Comparison of ENCODE assay signal across 19 mouse cellular contexts in the genomic region with DNA sequence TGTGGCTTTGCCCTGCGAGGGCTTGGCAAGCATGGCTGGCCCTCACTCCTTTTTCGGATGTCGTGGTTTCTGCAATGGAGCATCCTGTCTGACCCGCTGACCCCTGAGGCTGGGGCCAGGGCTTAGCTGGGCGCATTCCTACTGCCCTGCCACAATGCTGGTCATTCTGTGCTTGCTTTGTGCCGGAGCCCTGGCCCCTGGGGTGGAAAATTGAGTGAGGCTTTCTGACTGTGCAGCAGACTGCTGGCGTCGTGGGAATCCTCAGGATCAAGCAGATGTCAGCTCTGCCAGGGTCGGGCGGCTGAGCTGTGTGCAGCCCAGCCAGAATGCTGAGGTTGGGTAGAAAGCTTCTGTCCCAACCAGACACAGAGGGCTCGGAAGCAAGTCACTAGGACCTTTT. TPM values are rescaled to one million over a fixed set of nuclear protein-coding genes. Genes with fewer than 3 reads are reported as not detected.
DNase-seq lines count a peak whose midpoint lies in the region; ATAC-seq lines count a peak whose summit lies in the region.
"Had no signal": no experiment of that assay in that cellular context is flagged by ENCODE, and none has a peak within 500 bp of the region (broad histone marks: within the 10 kb centered on the region; RNA-seq: fewer than 3 reads in every experiment).

No protein-coding gene starts in this region.

- 0 out of 2 replicates have a peak overlapping the region, but pooled peaks have one; percentile 16 for H3K9ac ChIP-seq in embryonic facial prominence, embryonic 13.5 days
- 0 out of 2 replicates have a peak overlapping the region, but pooled peaks have one; percentile 8 for H3K9ac ChIP-seq in neural tube, embryonic 12.5 days
- H3K9ac ChIP-seq: lung, embryonic 14.5 days had no signal

- no peaks in the 10 kb centered on the region; the same call in 1 of the 2 replicates for H3K4me1 ChIP-seq in embryonic facial prominence, embryonic 13.5 days
- H3K4me1 ChIP-seq in neural tube, embryonic 12.5 days = peaks cover 5% of the 10 kb centered on the region
- H3K4me1 ChIP-seq: megakaryocyte, embryonic 14.5 days had no signal

- no peaks in the 10 kb centered on the region for H3K9me3 ChIP-seq in embryonic facial prominence, embryonic 13.5 days
- H3K9me3 ChIP-seq in neural tube, embryonic 12.5 days = no peaks in the 10 kb centered on the region
- H3K9me3 ChIP-seq: megakaryocyte, embryonic 14.5 days had no signal

- DNase-seq in gastrocnemius, postnatal 14 days = peak; percentile 39
- no peak for DNase-seq in gastrocnemius, adult 18-20 months (ENCODE audit: low spot score)
- peak; percentile 100 for DNase-seq in Muller cell, postnatal 12 days (ENCODE audit: inconsistent ontology term)
- DNase-seq in heart, adult 8-10 months (ENCODE audit: low spot score) = no peak
- DNase-seq in MN1 (ENCODE audit: low spot score) = no peak
- DNase-seq: cerebellum, postnatal 25 days; layer of hippocampus, adult 9-11 months; lung, embryonic 14.5 days; right cerebral cortex, postnatal 25 days had no signal

- H3K4me2 ChIP-seq in embryonic facial prominence, embryonic 13.5 days = no peak overlapping the region
- 0 out of 2 replicates have a peak overlapping the region, but pooled peaks have one; percentile 7 for H3K4me2 ChIP-seq in neural tube, embryonic 12.5 days (replicated peaks)
- H3K4me2 ChIP-seq: lung, embryonic 14.5 days had no signal

- intact Hi-C loops in gastrocnemius, postnatal 14 days (cut with DNase I; ENCODE audit: low total_unique reads) = no loop called here

- no peaks in the 10 kb centered on the region for H3K36me3 ChIP-seq in embryonic facial prominence, embryonic 13.5 days
- H3K36me3 ChIP-seq in neural tube, embryonic 12.5 days = no peaks in the 10 kb centered on the region

- 17% methylated on average over 11 of the region's 11 CpGs for WGBS in embryonic facial prominence, embryonic 13.5 days
- 16% methylated on average over 11 of the region's 11 CpGs for WGBS in neural tube, embryonic 12.5 days

- no peak for ATAC-seq in embryonic facial prominence, embryonic 13.5 days (ENCODE audit: insufficient number of reproducible peaks, insufficient read depth, low FRiP score, low TSS enrichment, low read depth)
- 0 out of 2 replicates have a peak, but pooled peaks have one; percentile 13 for ATAC-seq in neural tube, embryonic 12.5 days (ENCODE audit: low FRiP score, low read depth)
- ATAC-seq: inflammation-experienced regulatory T-cells, adult 6 months had no signal

- H3K27ac ChIP-seq in embryonic facial prominence, embryonic 13.5 days = no peak overlapping the region
- no peak overlapping the region for H3K27ac ChIP-seq in neural tube, embryonic 12.5 days
- H3K27ac ChIP-seq: kidney, postnatal 0 days had no signal

- no peaks in the 10 kb centered on the region for H3K27me3 ChIP-seq in embryonic facial prominence, embryonic 13.5 days
- H3K27me3 ChIP-seq in neural tube, embryonic 12.5 days (replicated peaks) = no peaks in the 10 kb centered on the region

- no peak overlapping the region for H3K4me3 ChIP-seq in embryonic facial prominence, embryonic 13.5 days
- H3K4me3 ChIP-seq in neural tube, embryonic 12.5 days = no peak overlapping the region
- H3K4me3 ChIP-seq: megakaryocyte, embryonic 14.5 days had no signal

RNA-seq across cellular contexts. Expression of a gene that starts 7.4 kb away (rescaled TPM):
- total RNA-seq in gastrocnemius, postnatal 14 days (2021) = not detected
- total RNA-seq in gastrocnemius, adult 18-20 months (2021) = not detected
- polyA plus RNA-seq in embryonic facial prominence, embryonic 13.5 days (2015; fragmentation: Nextera tagmentation; extraction: Ambion mirVana) = 1.9 TPM in 1 of 2 replicates, not detected in the other
- polyA plus RNA-seq in neural tube, embryonic 12.5 days (2016; fragmentation: Nextera tagmentation; extraction: Ambion mirVana) = not detected in 2 replicates
- not detected for total RNA-seq in heart, adult 8-10 months (2022)
- total RNA-seq: adrenal gland, adult 18-20 months; gastrocnemius, postnatal 4 days had no signal
- polyA plus RNA-seq: forebrain, embryonic 11.5 days; heart, embryonic 14.5 days; inflammation-experienced regulatory T-cells, adult 6 months; limb, embryonic 11.5 days; lung, embryonic 14.5 days had no signal

RNA-seq across cellular contexts. Expression of a gene that starts 11.5 kb away (rescaled TPM):
- total RNA-seq in gastrocnemius, postnatal 14 days (2021) = 10 to 100 TPM; 69.9 to 83.9 TPM
- 10 to 100 TPM; 62.1 to 62.7 TPM for total RNA-seq in gastrocnemius, adult 18-20 months (2021)
- polyA plus RNA-seq in embryonic facial prominence, embryonic 13.5 days (2015; fragmentation: Nextera tagmentation; extraction: Ambion mirVana) = 349 and 362 TPM in 2 replicates
- polyA plus RNA-seq in neural tube, embryonic 12.5 days (2016; fragmentation: Nextera tagmentation; extraction: Ambion mirVana) = 305 and 307 TPM in 2 replicates
- 10 to 100 TPM; 63.4 to 76.0 (median 68.3) TPM for total RNA-seq in heart, adult 8-10 months (2022)

RNA-seq across cellular contexts. Expression of a gene that starts 33.1 kb away (rescaled TPM):
- total RNA-seq in gastrocnemius, postnatal 14 days (2021) = under 1 TPM; 0.35 to 0.44 TPM
- total RNA-seq in gastrocnemius, adult 18-20 months (2021) = under 1 TPM; 0.66 to 0.69 TPM
- 2.9 and 4.3 TPM in 2 replicates for polyA plus RNA-seq in embryonic facial prominence, embryonic 13.5 days (2015; fragmentation: Nextera tagmentation; extraction: Ambion mirVana)
- polyA plus RNA-seq in neural tube, embryonic 12.5 days (2016; fragmentation: Nextera tagmentation; extraction: Ambion mirVana) = 2.9 and 3.3 TPM in 2 replicates
- 10 to 100 TPM in 1 of 4 experiments, 1 to 10 TPM in 3; 5.4 to 11.7 (median 7.0) TPM for total RNA-seq in heart, adult 8-10 months (2022)

Comparison
In these comparisons a context has a peak if more than half of its experiments do, and no peak if none do; other contexts are left out.
1. DNase-seq: peak in gastrocnemius, postnatal 14 days (single experiment) and Muller cell, postnatal 12 days (single experiment); none in gastrocnemius, adult 18-20 months (single experiment), heart, adult 8-10 months (single experiment) and MN1 (single experiment).